ENCODE assay signal across 9 mouse cellular contexts in genomic region chr2:181457831-181458230, GRCm38 (mm10). TPM values are rescaled to one million over a fixed set of nuclear protein-coding genes. Genes with fewer than 3 reads are reported as not detected.
DNase-seq lines count a peak whose midpoint lies in the region; ATAC-seq and TF ChIP-seq lines count a peak whose summit lies in the region.
"Had no signal": no experiment of that assay in that cellular context is flagged by ENCODE, and none has a peak within 500 bp of the region (broad histone marks: within the 10 kb centered on the region; RNA-seq: fewer than 3 reads in every experiment).

No protein-coding gene starts in this region.

- H3K27ac ChIP-seq in spleen, adult 2 months (ENCODE audit: insufficient read depth, low read length), result no peak overlapping the region
- H3K27ac ChIP-seq in intestine, embryonic 15.5 days, result no peak overlapping the region
- H3K27ac ChIP-seq in midbrain, embryonic 12.5 days (replicated peaks), result no peak overlapping the region

- H3K9ac ChIP-seq in intestine, embryonic 15.5 days, result no peak overlapping the region
- peak overlapping the region; percentile 95; the same call in 1 of the 2 replicates for H3K9ac ChIP-seq in midbrain, embryonic 12.5 days (replicated peaks)

- no peaks in the 10 kb centered on the region for H3K9me3 ChIP-seq in intestine, embryonic 15.5 days
- H3K9me3 ChIP-seq in midbrain, embryonic 12.5 days, result no peaks in the 10 kb centered on the region

- no peak for TF ChIP-seq POLR2A in spleen, adult 2 months (IDR thresholded peaks at IDR 0.05; ENCODE audit: low read depth, low read length)

- H3K27me3 ChIP-seq in spleen, adult 2 months (ENCODE audit: control insufficient read depth, insufficient read depth, low read length), result peaks cover 18% of the 10 kb centered on the region
- H3K27me3 ChIP-seq in intestine, embryonic 15.5 days (replicated peaks), result peaks cover 24% of the 10 kb centered on the region
- peaks cover 40% of the 10 kb centered on the region for H3K27me3 ChIP-seq in midbrain, embryonic 12.5 days

- peak overlapping the region; percentile 99 for H3K4me2 ChIP-seq in intestine, embryonic 15.5 days (replicated peaks)
- H3K4me2 ChIP-seq in midbrain, embryonic 12.5 days (replicated peaks), result peak overlapping the region; percentile 96

- intact Hi-C loops in gastrocnemius, postnatal 14 days (cut with DNase I; ENCODE audit: low total_unique reads), result no loop called here

- no peak for TF ChIP-seq CTCF in spleen, adult 2 months (IDR thresholded peaks at IDR 0.05; ENCODE audit: extremely low read depth, insufficient read depth, insufficient read length, insufficient replicate concordance)

- H3K36me3 ChIP-seq in spleen, adult 2 months (ENCODE audit: control insufficient read depth, insufficient read depth, low read length), result no peaks in the 10 kb centered on the region
- no peaks in the 10 kb centered on the region for H3K36me3 ChIP-seq in intestine, embryonic 15.5 days
- H3K36me3 ChIP-seq in midbrain, embryonic 12.5 days, result no peaks in the 10 kb centered on the region

- no peak for ATAC-seq in cerebellum, adult (ENCODE audit: insufficient number of reproducible peaks, low FRiP score, low TSS enrichment)
- no peak for ATAC-seq in intestine, embryonic 15.5 days
- no peak for ATAC-seq in midbrain, embryonic 12.5 days (ENCODE audit: low FRiP score, low read depth)

- WGBS in spleen, adult 2 months, result 9% methylated on average over 15 of the region's 15 CpGs
- 5% methylated on average over 15 of the region's 15 CpGs for WGBS in intestine, embryonic 15.5 days
- WGBS in midbrain, embryonic 12.5 days, result 4% methylated on average over 15 of the region's 15 CpGs

- H3K4me3 ChIP-seq in spleen, adult 2 months (ENCODE audit: extremely low read depth, insufficient read depth, insufficient read length), result peak overlapping the region; percentile 71; the same call in 1 of the 2 replicates
- H3K4me3 ChIP-seq in intestine, embryonic 15.5 days (replicated peaks), result peak overlapping the region; percentile 92
- H3K4me3 ChIP-seq in midbrain, embryonic 12.5 days, result peak overlapping the region; percentile 97

- H3K4me1 ChIP-seq in spleen, adult 2 months (ENCODE audit: control insufficient read depth, insufficient read depth, insufficient read length), result peaks cover 6% of the 10 kb centered on the region
- peaks cover 21% of the 10 kb centered on the region for H3K4me1 ChIP-seq in intestine, embryonic 15.5 days (replicated peaks)
- peaks cover 25% of the 10 kb centered on the region for H3K4me1 ChIP-seq in midbrain, embryonic 12.5 days

- DNase-seq in cerebellum, adult 18-20 months, result peak; percentile 43
- no peak for DNase-seq in spleen, adult 2 months (ENCODE audit: low read depth in 1 of 2, low spot score in 2 of 2)
- no peak for DNase-seq in spleen, postnatal 4 days (ENCODE audit: low spot score in 2 of 2)
- no peak for DNase-seq in gastrocnemius, postnatal 14 days
- no peak for DNase-seq in urinary bladder, postnatal 25 days (ENCODE audit: low spot score)

RNA-seq across cellular contexts. Expression of gene Zbtb46, which starts 1.4 kb away (rescaled TPM):
- polyA plus RNA-seq in spleen, adult 2 months (2012; rRNA removed), result 9.6 and 10.9 TPM in 2 replicates
- polyA plus RNA-seq in intestine, embryonic 15.5 days (2015; fragmentation: Nextera tagmentation; extraction: Ambion mirVana), result 7.2 and 7.4 TPM in 2 replicates
- 22.2 and 24.6 TPM in 2 replicates for polyA plus RNA-seq in midbrain, embryonic 12.5 days (2016; fragmentation: Nextera tagmentation; extraction: Ambion mirVana)
- total RNA-seq in gastrocnemius, postnatal 14 days (2021), result 1 to 10 TPM; 5.3 to 5.7 TPM

RNA-seq across cellular contexts. Expression of gene Abhd16b, which starts 35.2 kb away (rescaled TPM):
- polyA plus RNA-seq in spleen, adult 2 months (2012; rRNA removed), result 0.15 and 0.36 TPM in 2 replicates
- 0.18 and 0.30 TPM in 2 replicates for polyA plus RNA-seq in intestine, embryonic 15.5 days (2015; fragmentation: Nextera tagmentation; extraction: Ambion mirVana)
- polyA plus RNA-seq in midbrain, embryonic 12.5 days (2016; fragmentation: Nextera tagmentation; extraction: Ambion mirVana), result not detected in 2 replicates
- total RNA-seq in gastrocnemius, postnatal 14 days (2021), result not detected
- polyA plus RNA-seq: C2C12 had no signal

RNA-seq across cellular contexts. Expression of gene Tpd52l2, which starts 39.1 kb away (rescaled TPM):
- polyA plus RNA-seq in spleen, adult 2 months (2012; rRNA removed), result 17.5 and 18.8 TPM in 2 replicates
- 133 and 140 TPM in 2 replicates for polyA plus RNA-seq in intestine, embryonic 15.5 days (2015; fragmentation: Nextera tagmentation; extraction: Ambion mirVana)
- polyA plus RNA-seq in midbrain, embryonic 12.5 days (2016; fragmentation: Nextera tagmentation; extraction: Ambion mirVana), result 122 and 135 TPM in 2 replicates
- 10 to 100 TPM; 58.7 to 59.4 TPM for total RNA-seq in gastrocnemius, postnatal 14 days (2021)

Comparison
In these comparisons a context has a peak if more than half of its experiments do, and no peak if none do; other contexts are left out.
1. DNase-seq: peak in cerebellum, adult 18-20 months (2 of 2); none in spleen, adult 2 months (0 of 2), spleen, postnatal 4 days (0 of 2), gastrocnemius, postnatal 14 days (single experiment) and urinary bladder, postnatal 25 days (single experiment).
2. Peak in every context shown above with its lines, with median percentiles within 50 percentile points of each other: H3K4me3 ChIP-seq.